Mouse (Mus musculus) cerebellum, postnatal 10 days (tissue): Measurements from ENCODE around the gene Engase.
A peak's percentile ranks its signal among the peaks of the same experiment; 100 is the strongest.

ENCODE experiments used
- DNase-seq, 2 experiments: peaks; one replicate each; pipeline ENCODE4 v3.0.0; 2021; ENCODE audit warnings: mixed read lengths in 2 of 2

The Engase gene

GRCm38 (mm10) chr11:118530313-118530712 lies 53.7 kb downstream of the Engase start:
- DNase-seq = no peak

- peak; percentile 84 for DNase-seq
Measured at GRCm38 (mm10) chr11:118534382-118535092, 57.9 kb downstream of the Engase start.

- DNase-seq = no peak
Measured at GRCm38 (mm10) chr11:118538008-118538407, 61.4 kb downstream of the Engase start.
